Mouse (Mus musculus) lung, adult 2 months (tissue): ENCODE results near the gene Foxn1. TPM values are rescaled to one million over a fixed set of nuclear protein-coding genes. Genes with fewer than 3 reads are reported as not detected.
A peak's percentile ranks its signal among the peaks of the same experiment; 100 is the strongest.

Experiments
- DNase-seq: peaks from one replicate; pipeline ENCODE4 v3.0.0; 2022
- H3K4me1 ChIP-seq: fragments of 200-500 bp; 2 replicates; pipeline ENCODE4 v1.6.1; 2011; ENCODE audit warnings: low read length; ENCODE audit not compliant: control insufficient read depth, insufficient read depth
- H3K4me3 ChIP-seq: fragments of 200-500 bp; replicated peaks from 2 replicates; pipeline ENCODE3; 2011; ENCODE audit warnings: low read depth, mild to moderate bottlenecking, control low read depth, low read length; ENCODE audit errors: extremely low read depth
- CTCF ChIP-seq: fragments of 200-500 bp; IDR thresholded peaks from 2 replicates; pipeline ENCODE4 v1.5.1; 2011; ENCODE audit warnings: mild to moderate bottlenecking, low read length, control low read depth; ENCODE audit not compliant: insufficient read depth
- POLR2A ChIP-seq: fragments of 200-500 bp; IDR thresholded peaks from 2 replicates; pipeline ENCODE4 v1.6.1; 2011; ENCODE audit warnings: low read depth, mild to moderate bottlenecking, control low read depth, low read length, borderline replicate concordance; ENCODE audit errors: extremely low read depth
- WGBS: fragments of 180-500 bp; shearing (Covaris S2); methylation state at CpG from one replicate; pipeline ENCODE4 v1.1.7; 2018; 5-methylcytosine and 5-hydroxymethylcytosine counted together
- polyA plus RNA-seq: library from polyadenylated mRNA; depleted of rRNA; stranded (reverse); fragments of >200 nt; gene quantifications from 2 replicates; pipeline ENCODE4 v1.2.3, GENCODE M21; 2012; rRNA removed

Gene Foxn1
- polyA plus RNA-seq, 1 experiment: 0.62 TPM

- WGBS: 9% methylated on average over 15 of the region's 15 CpGs
- Histone ChIP-seq H3K4me1 (peaks cover 8% of the 10 kb centered on the region), H3K4me3 (peak within 1 kb of the TSS; percentile 49)
- DNase-seq: peak; percentile 76
- TF ChIP-seq POLR2A (peak; percentile 59; the same call in 1 of the 2 replicates), CTCF (no peak)
Measured at GRCm38 (mm10) chr11:78322860-78323259, 63.5 kb downstream of the Foxn1 start, which contains the start of gene Aldoc. Gene Aldoc (plus strand): TSS chr11:78322968.

GRCm38 (mm10) chr11:78322076-78322831 is 64.1 kb downstream of the Foxn1 start:
- peaks cover 8% of the 10 kb centered on the region for H3K4me1 ChIP-seq
- WGBS: 38% methylated on average over 2 of the region's 2 CpGs
- TF ChIP-seq CTCF (no peak), POLR2A (no peak)
- no peak for DNase-seq
- H3K4me3 ChIP-seq: no peak overlapping the region

- TF ChIP-seq CTCF: no peak
- no peak for TF ChIP-seq POLR2A
- Histone ChIP-seq H3K4me3 (no peak overlapping the region), H3K4me1 (peaks cover 8% of the 10 kb centered on the region)
- 92% methylated on average over 2 of the region's 2 CpGs for WGBS
- no peak for DNase-seq
Measured at GRCm38 (mm10) chr11:78318411-78318810, 67.9 kb downstream of the Foxn1 start.

GRCm38 (mm10) chr11:78313662-78314061 is 72.7 kb downstream of the Foxn1 start:
- Histone ChIP-seq H3K4me1 (no peaks in the 10 kb centered on the region), H3K4me3 (no peak overlapping the region)
- TF ChIP-seq POLR2A: no peak
- 95% methylated on average over 2 of the region's 2 CpGs for WGBS
- DNase-seq: no peak

- no peak overlapping the region for H3K4me3 ChIP-seq
- 89% methylated on average over 8 of the region's 8 CpGs for WGBS
- H3K4me1 ChIP-seq: no peaks in the 10 kb centered on the region
- TF ChIP-seq POLR2A (no peak), CTCF (no peak)
- no peak for DNase-seq
Measured at GRCm38 (mm10) chr11:78310861-78311511, 75.4 kb downstream of the Foxn1 start.

Other genes starting within 250 kb of the Foxn1 start
- 37.0 and 42.8 TPM in 2 replicates for gene Traf4, start 221.0 kb downstream of the Foxn1 start, polyA plus RNA-seq
- 16.1 and 18.9 TPM in 2 replicates for gene Nek8, start 209.9 kb downstream of the Foxn1 start, polyA plus RNA-seq
- gene Tlcd1, start 209.8 kb downstream of the Foxn1 start, polyA plus RNA-seq: 38.0 and 44.2 TPM in 2 replicates
- gene Rpl23a, start 203.0 kb downstream of the Foxn1 start, polyA plus RNA-seq: 103 and 212 TPM in 2 replicates
- gene Rab34, start 198.1 kb downstream of the Foxn1 start, polyA plus RNA-seq: 45.4 and 59.2 TPM in 2 replicates
- 0.87 and 1.4 TPM in 2 replicates for gene Proca1, start 193.2 kb downstream of the Foxn1 start, polyA plus RNA-seq
- gene Sdf2, start 140.8 kb downstream of the Foxn1 start, polyA plus RNA-seq: 67.6 and 81.7 TPM in 2 replicates
- 21.0 and 26.5 TPM in 2 replicates for gene Supt6, start 140.6 kb downstream of the Foxn1 start, polyA plus RNA-seq
- gene 2610507B11Rik, start 124.8 kb downstream of the Foxn1 start, polyA plus RNA-seq: 53.9 and 65.4 TPM in 2 replicates
- 0.22 and 0.27 TPM in 2 replicates for gene BC030499, start 95.7 kb downstream of the Foxn1 start, polyA plus RNA-seq
- gene Spag5, start 85.0 kb downstream of the Foxn1 start, polyA plus RNA-seq: 1.4 and 1.6 TPM in 2 replicates
- gene Aldoc, start 63.6 kb downstream of the Foxn1 start, polyA plus RNA-seq: 8.4 and 10.4 TPM in 2 replicates
- gene Pigs, start 58.1 kb downstream of the Foxn1 start, polyA plus RNA-seq: 68.4 and 69.0 TPM in 2 replicates
- gene Unc119, start 43.1 kb downstream of the Foxn1 start, polyA plus RNA-seq: 55.4 and 64.1 TPM in 2 replicates
- gene Slc13a2, start 35.7 kb upstream of the Foxn1 start, polyA plus RNA-seq: 1.5 and 1.9 TPM in 2 replicates
- 14.0 and 19.4 TPM in 2 replicates for gene Slc46a1, start 79.1 kb upstream of the Foxn1 start, polyA plus RNA-seq
- gene Sarm1, start 111.2 kb upstream of the Foxn1 start, polyA plus RNA-seq: 0.52 and 0.65 TPM in 2 replicates
- gene Vtn, start 112.5 kb upstream of the Foxn1 start, polyA plus RNA-seq: 25.0 and 30.8 TPM in 2 replicates
- gene Sebox, start 116.9 kb upstream of the Foxn1 start, polyA plus RNA-seq: 0.11 TPM in 1 of 2 replicates, not detected in the other
- gene Tmem199, start 125.6 kb upstream of the Foxn1 start, polyA plus RNA-seq: 9.5 and 12.5 TPM in 2 replicates
- 39.6 and 50.4 TPM in 2 replicates for gene Poldip2, start 125.6 kb upstream of the Foxn1 start, polyA plus RNA-seq
- 71.3 and 81.7 TPM in 2 replicates for gene Tnfaip1, start 149.8 kb upstream of the Foxn1 start, polyA plus RNA-seq
- 75.1 and 76.0 TPM in 2 replicates for gene Ift20, start 149.8 kb upstream of the Foxn1 start, polyA plus RNA-seq
- gene Tmem97, start 164.2 kb upstream of the Foxn1 start, polyA plus RNA-seq: 23.5 and 27.6 TPM in 2 replicates